Mouse (Mus musculus) midbrain, embryonic 15.5 days (tissue): ENCODE measurements around the gene Psd. TPM values are rescaled to one million over a fixed set of nuclear protein-coding genes. Genes with fewer than 3 reads are reported as not detected.

Experiments
- ATAC-seq: fragments of 200-750 bp; cut with Nextera tagmentation; replicated peaks from 2 replicates; pipeline ENCODE4 v1.8.0; 2017; ENCODE audit warnings: moderate TSS enrichment
- H3K27ac ChIP-seq: fragments of 300-500 bp; sonication (generic); 2 replicates; pipeline ENCODE4 v1.5.1; 2015; ENCODE audit warnings: mild to moderate bottlenecking, inconsistent platforms
- H3K27me3 ChIP-seq: fragments of 300-500 bp; sonication (generic); replicated peaks from 2 replicates; pipeline ENCODE4 v1.6.1; 2015; ENCODE audit warnings: inconsistent platforms
- H3K36me3 ChIP-seq: fragments of 300-500 bp; sonication (generic); replicated peaks from 2 replicates; pipeline ENCODE4 v1.6.1; 2015; ENCODE audit warnings: inconsistent platforms
- H3K4me1 ChIP-seq: fragments of 300-500 bp; sonication (generic); 2 replicates; pipeline ENCODE4 v1.6.1; 2015; ENCODE audit warnings: inconsistent platforms
- H3K4me2 ChIP-seq: fragments of 300-500 bp; sonication (generic); 2 replicates; pipeline ENCODE4 v1.6.1; 2015; ENCODE audit warnings: inconsistent platforms, mild to moderate bottlenecking, moderate library complexity
- H3K4me3 ChIP-seq: fragments of 300-500 bp; sonication (generic); 2 replicates; pipeline ENCODE4 v1.5.1; 2015; ENCODE audit warnings: mild to moderate bottlenecking, inconsistent platforms
- H3K9ac ChIP-seq: fragments of 300-500 bp; sonication (generic); 2 replicates; pipeline ENCODE4 v1.6.1; 2015; ENCODE audit warnings: mild to moderate bottlenecking, inconsistent platforms
- H3K9me3 ChIP-seq: fragments of 300-500 bp; sonication (generic); 2 replicates; pipeline ENCODE4 v1.6.1; 2016; ENCODE audit warnings: inconsistent platforms
- WGBS: fragments of 180-500 bp; shearing (Covaris S2); methylation state at CpG from one replicate; pipeline ENCODE4 v1.1.7; 2015; ENCODE audit warnings: mixed read lengths; 5-methylcytosine and 5-hydroxymethylcytosine counted together
- polyA plus RNA-seq: library from polyadenylated mRNA; unstranded; fragments of >200 nt; fragmentation: Nextera tagmentation; extraction: Ambion mirVana; gene quantifications from 2 replicates; pipeline ENCODE4 v1.2.1, GENCODE M21; 2015

The Psd gene
- polyA plus RNA-seq, 1 experiment from 2014 or later, result 148 TPM

GRCm38 (mm10) chr19:46324366-46324765 is 2.6 kb downstream of the Psd start:
- Histone ChIP-seq H3K36me3 (no peaks in the 10 kb centered on the region), H3K4me2 (peak overlapping the region; percentile 93), H3K4me3 (peak overlapping the region; percentile 60; the same call in 1 of the 2 replicates), H3K9me3 (no peaks in the 10 kb centered on the region), H3K4me1 (peaks cover 85% of the 10 kb centered on the region), H3K27me3 (no peaks in the 10 kb centered on the region), H3K27ac (no peak overlapping the region), H3K9ac (peak overlapping the region; percentile 45)
- no peak for ATAC-seq
- 70% methylated on average over 11 of the region's 11 CpGs for WGBS

- no peaks in the 10 kb centered on the region for H3K36me3 ChIP-seq
- no peak overlapping the region for H3K9ac ChIP-seq
- 72% methylated on average over 5 of the region's 5 CpGs for WGBS
- H3K27ac ChIP-seq, result no peak overlapping the region
- H3K4me2 ChIP-seq, result peak overlapping the region; percentile 93; the same call in 1 of the 2 replicates
- no peaks in the 10 kb centered on the region for H3K9me3 ChIP-seq
- no peaks in the 10 kb centered on the region for H3K27me3 ChIP-seq
- no peak for ATAC-seq
- no peak overlapping the region for H3K4me3 ChIP-seq
- peaks cover 86% of the 10 kb centered on the region for H3K4me1 ChIP-seq
These were observed 3.2 kb downstream of the Psd start for GRCm38 (mm10) chr19:46323716-46324115.

- H3K36me3 ChIP-seq, result no peaks in the 10 kb centered on the region
- ATAC-seq, result no peak
- peak overlapping the region; percentile 25; the same call in 1 of the 2 replicates for H3K27ac ChIP-seq
- H3K27me3 ChIP-seq, result no peaks in the 10 kb centered on the region
- peak overlapping the region; percentile 43; the same call in 1 of the 2 replicates for H3K4me2 ChIP-seq
- peaks cover 92% of the 10 kb centered on the region for H3K4me1 ChIP-seq
- H3K9ac ChIP-seq, result peak overlapping the region; percentile 11; the same call in 1 of the 2 replicates
- no peak overlapping the region for H3K4me3 ChIP-seq
- WGBS, result 83% methylated on average over 13 of the region's 13 CpGs
- no peaks in the 10 kb centered on the region for H3K9me3 ChIP-seq
These were observed 3.9 kb downstream of the Psd start for GRCm38 (mm10) chr19:46322996-46323572.

GRCm38 (mm10) chr19:46322144-46322995 is 4.6 kb downstream of the Psd start:
- peak overlapping the region; percentile 11 for H3K9ac ChIP-seq
- WGBS, result 49% methylated on average over 11 of the region's 11 CpGs

GRCm38 (mm10) chr19:46321101-46321943 is 5.6 kb downstream of the Psd start:
- peaks cover 12% of the 10 kb centered on the region for H3K27me3 ChIP-seq
- peak overlapping the region; percentile 80 for H3K27ac ChIP-seq
- 0 out of 2 replicates have a peak overlapping the region, but pooled peaks have one; percentile 7 for H3K9ac ChIP-seq
- WGBS, result 20% methylated on average over 6 of the region's 6 CpGs
- no peaks in the 10 kb centered on the region for H3K9me3 ChIP-seq
- ATAC-seq, result peak; percentile 43
- H3K36me3 ChIP-seq, result no peaks in the 10 kb centered on the region
- H3K4me1 ChIP-seq, result peaks cover 93% of the 10 kb centered on the region
- peak overlapping the region; percentile 43 for H3K4me2 ChIP-seq
- H3K4me3 ChIP-seq, result 0 out of 2 replicates have a peak overlapping the region, but pooled peaks have one; percentile 6

More at GRCm38 (mm10) chr19:46322144-46322995, 4.6 kb downstream of the Psd start:
- Histone ChIP-seq H3K4me2 (peak overlapping the region; percentile 43), H3K27me3 (peaks cover 1% of the 10 kb centered on the region; the same call in 1 of the 2 replicates), H3K36me3 (no peaks in the 10 kb centered on the region), H3K27ac (peak overlapping the region; percentile 80), H3K4me3 (no peak overlapping the region), H3K4me1 (peaks cover 91% of the 10 kb centered on the region), H3K9me3 (no peaks in the 10 kb centered on the region)
- ATAC-seq, result no peak

- ATAC-seq, result no peak
- WGBS, result 84% methylated on average over 8 of the region's 8 CpGs
- H3K9me3 ChIP-seq, result no peaks in the 10 kb centered on the region
- peak overlapping the region; percentile 80; the same call in 1 of the 2 replicates for H3K27ac ChIP-seq
- H3K36me3 ChIP-seq, result no peaks in the 10 kb centered on the region
- H3K9ac ChIP-seq, result 0 out of 2 replicates have a peak overlapping the region, but pooled peaks have one; percentile 14
- H3K4me3 ChIP-seq, result no peak overlapping the region
- H3K27me3 ChIP-seq, result peaks cover 22% of the 10 kb centered on the region
- no peak overlapping the region for H3K4me2 ChIP-seq
- peaks cover 97% of the 10 kb centered on the region for H3K4me1 ChIP-seq
These were observed 6.7 kb downstream of the Psd start for GRCm38 (mm10) chr19:46320076-46320785.

GRCm38 (mm10) chr19:46318586-46319378 is 8.2 kb downstream of the Psd start:
- H3K9ac ChIP-seq, result peak overlapping the region; percentile 6; the same call in 1 of the 2 replicates
- peak overlapping the region; percentile 64 for H3K4me3 ChIP-seq
- H3K36me3 ChIP-seq, result no peaks in the 10 kb centered on the region
- H3K4me2 ChIP-seq, result peak overlapping the region; percentile 89
- WGBS, result 11% methylated on average over 16 of the region's 16 CpGs
- H3K27me3 ChIP-seq, result peaks cover 35% of the 10 kb centered on the region
- peaks cover 87% of the 10 kb centered on the region for H3K4me1 ChIP-seq
- H3K27ac ChIP-seq, result peak overlapping the region; percentile 76
- ATAC-seq, result peak; percentile 48; the same call in 1 of the 2 replicates
- H3K9me3 ChIP-seq, result no peaks in the 10 kb centered on the region

- peaks cover 35% of the 10 kb centered on the region for H3K27me3 ChIP-seq
- peak overlapping the region; percentile 64 for H3K4me3 ChIP-seq
- peak overlapping the region; percentile 69 for H3K9ac ChIP-seq
- H3K4me1 ChIP-seq, result peaks cover 80% of the 10 kb centered on the region
- H3K4me2 ChIP-seq, result peak overlapping the region; percentile 89
- 1% methylated on average over 41 of the region's 42 CpGs for WGBS
- H3K9me3 ChIP-seq, result no peaks in the 10 kb centered on the region
- peaks cover 2% of the 10 kb centered on the region for H3K36me3 ChIP-seq
- H3K27ac ChIP-seq, result peak overlapping the region; percentile 76
- peak; percentile 27 for ATAC-seq
These were observed 8.9 kb downstream of the Psd start for GRCm38 (mm10) chr19:46318031-46318471.

- H3K27me3 ChIP-seq, result peaks cover 35% of the 10 kb centered on the region
- peak; percentile 45 for ATAC-seq
- H3K4me1 ChIP-seq, result peaks cover 75% of the 10 kb centered on the region
These were observed 9.4 kb downstream of the Psd start for GRCm38 (mm10) chr19:46317546-46317885.

GRCm38 (mm10) chr19:46316846-46317545 is 10.0 kb downstream of the Psd start:
- Histone ChIP-seq H3K27ac (peak overlapping the region; percentile 76), H3K4me2 (peak overlapping the region; percentile 89), H3K36me3 (peaks cover 10% of the 10 kb centered on the region), H3K4me1 (peaks cover 69% of the 10 kb centered on the region), H3K9me3 (no peaks in the 10 kb centered on the region), H3K27me3 (peaks cover 35% of the 10 kb centered on the region), H3K9ac (peak overlapping the region; percentile 69), H3K4me3 (peak overlapping the region; percentile 64)
- no peak for ATAC-seq
- WGBS, result 30% methylated on average over 15 of the region's 15 CpGs

More at GRCm38 (mm10) chr19:46317546-46317885, 9.4 kb downstream of the Psd start:
- H3K9me3 ChIP-seq, result no peaks in the 10 kb centered on the region
- under 1% methylated on average over 44 of the region's 48 CpGs for WGBS
- peak overlapping the region; percentile 89 for H3K4me2 ChIP-seq
- peak overlapping the region; percentile 69 for H3K9ac ChIP-seq
- peak overlapping the region; percentile 76 for H3K27ac ChIP-seq
- peak overlapping the region; percentile 64 for H3K4me3 ChIP-seq
- H3K36me3 ChIP-seq, result peaks cover 7% of the 10 kb centered on the region
